Mouse (Mus musculus): ENCODE results near the gene Rhcg.

- TF ChIP-seq POLR2A (IDR thresholded peaks at IDR 0.05; ENCODE audit: borderline replicate concordance, extremely low read depth, insufficient read depth, insufficient read length, poor library complexity, severe bottlenecking) (no peak), CTCF (IDR thresholded peaks at IDR 0.05; ENCODE audit: borderline replicate concordance, extremely low read depth, insufficient read depth, insufficient read length) (no peak)
Measured at GRCm38 (mm10) chr7:79562385-79562784, 55.1 kb downstream of the Rhcg start.

Data from brain, embryonic 14.5 days (tissue).